Mouse (Mus musculus) cerebellum, postnatal 36 days (tissue): ENCODE results near the gene Ahdc1.

Experiments
- DNase-seq, 2 experiments: peaks; one replicate each; pipeline ENCODE4 v3.0.0; 2021 to 2022; ENCODE audit warnings: mixed read lengths in 2 of 2

Gene Ahdc1

GRCm38 (mm10) chr4:133056069-133056890, 45.2 kb downstream of the Ahdc1 start:
- DNase-seq, result peak; percentile 78 to 80

GRCm38 (mm10) chr4:133057389-133058122, 46.5 kb downstream of the Ahdc1 start:
- DNase-seq, result no peak

DNA sequence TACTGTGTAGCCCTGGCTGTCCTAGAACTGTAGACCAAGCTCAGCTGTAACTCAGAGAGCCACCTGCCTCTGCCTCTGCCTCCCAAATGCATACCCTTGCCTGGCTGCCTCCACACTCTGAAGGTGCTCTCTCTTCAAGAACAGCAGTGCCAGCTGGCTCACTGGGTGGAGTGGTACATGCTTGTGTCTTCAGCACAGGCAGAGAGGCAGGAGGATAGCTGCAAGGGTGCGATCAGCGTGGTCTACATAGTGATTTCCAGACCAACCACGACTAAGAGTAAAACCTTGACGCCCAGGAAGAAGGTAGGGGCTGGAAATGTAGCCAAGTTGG, 47.0 kb downstream of the Ahdc1 start:
- no peak for DNase-seq

GRCm38 (mm10) chr4:133058513-133059480, 47.7 kb downstream of the Ahdc1 start:
- DNase-seq, result no peak

DNA sequence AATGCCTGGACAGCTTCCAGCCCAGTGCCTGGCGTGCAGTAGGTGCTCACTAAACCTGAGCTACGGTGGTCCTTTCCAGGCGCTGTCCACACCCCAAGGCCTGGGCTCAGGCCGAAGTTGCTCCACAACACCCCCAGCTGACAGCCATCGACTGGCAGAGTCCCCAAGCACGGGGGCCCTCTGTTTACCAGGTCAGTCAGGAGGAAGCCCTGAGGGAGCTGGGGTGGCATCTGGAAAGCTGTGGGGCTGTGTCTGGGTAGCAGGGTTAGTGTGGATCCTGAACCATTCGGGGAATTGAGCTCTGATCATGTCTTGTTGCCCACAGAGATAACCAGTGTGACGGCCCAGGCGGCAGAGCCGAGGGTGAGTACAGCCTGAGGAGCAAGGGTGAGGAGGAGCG, 49.6 kb downstream of the Ahdc1 start:
- no peak for DNase-seq

- no peak for DNase-seq
Observed at GRCm38 (mm10) chr4:133061798-133062197, 50.7 kb downstream of the Ahdc1 start.

- no peak for DNase-seq
Observed at GRCm38 (mm10) chr4:133062286-133062685, 51.2 kb downstream of the Ahdc1 start.

DNA sequence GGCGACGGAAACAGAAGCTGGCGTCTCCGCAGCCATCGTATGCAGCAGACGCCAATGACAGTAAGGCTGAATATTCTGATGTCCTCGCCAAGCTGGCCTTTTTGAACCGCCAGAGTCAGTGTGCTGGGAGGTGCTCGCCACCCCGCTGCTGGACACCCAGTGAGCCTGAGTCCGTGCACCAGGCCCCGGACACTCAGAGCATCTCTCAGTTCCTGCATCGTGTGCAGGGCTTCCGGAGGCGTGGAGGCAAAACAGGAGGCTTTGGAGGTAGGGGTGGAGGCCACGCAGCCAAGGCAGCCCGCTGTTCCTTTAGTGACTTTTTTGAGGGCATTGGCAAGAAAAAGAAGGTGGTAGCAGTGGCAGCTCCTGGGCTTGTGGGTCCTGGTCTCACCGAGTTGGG, 52.1 kb downstream of the Ahdc1 start:
- no peak for DNase-seq

DNA sequence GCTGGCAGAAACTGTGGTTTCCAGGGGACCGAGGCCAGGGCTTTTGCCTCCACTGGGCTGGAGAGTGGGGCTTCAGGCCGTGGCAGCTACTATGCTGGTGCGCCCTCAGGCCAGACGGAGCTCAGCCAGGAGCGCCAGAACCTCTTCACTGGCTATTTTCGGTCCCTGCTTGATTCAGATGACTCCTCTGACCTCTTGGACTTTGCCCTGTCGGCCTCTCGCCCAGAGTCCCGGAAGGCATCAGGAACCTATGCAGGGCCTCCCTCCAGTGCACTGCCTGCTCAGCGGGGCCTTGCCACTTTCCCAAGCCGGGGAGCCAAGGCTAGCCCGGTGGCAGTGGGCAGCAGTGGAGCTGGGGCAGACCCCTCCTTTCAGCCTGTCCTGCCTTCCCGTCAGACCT, 52.7 kb downstream of the Ahdc1 start:
- no peak for DNase-seq

- DNase-seq, result no peak
Observed at GRCm38 (mm10) chr4:133064791-133065190, 53.7 kb downstream of the Ahdc1 start.

DNA sequence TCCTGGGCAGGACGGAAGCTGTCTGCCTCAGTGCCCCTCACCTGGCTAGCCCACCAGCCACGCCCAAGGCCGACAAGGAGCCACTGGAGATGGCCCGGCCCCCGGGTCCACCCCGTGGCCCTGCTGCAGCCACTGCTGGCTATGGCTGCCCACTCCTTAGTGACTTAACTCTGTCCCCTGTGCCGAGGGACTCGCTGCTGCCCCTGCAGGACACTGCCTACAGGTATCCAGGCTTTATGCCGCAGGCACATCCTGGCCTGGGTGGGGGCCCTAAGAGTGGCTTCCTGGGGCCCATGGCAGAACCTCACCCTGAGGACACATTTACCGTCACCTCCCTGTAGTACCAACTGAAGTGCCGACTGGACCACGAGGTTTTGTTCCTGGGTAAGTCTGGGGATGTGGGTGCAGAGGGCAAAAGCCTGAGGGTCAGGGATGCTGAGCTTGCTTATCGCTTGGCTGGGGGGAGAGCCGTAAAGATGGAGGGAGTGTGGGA, 54.9 kb downstream of the Ahdc1 start:
- no peak for DNase-seq

DNA sequence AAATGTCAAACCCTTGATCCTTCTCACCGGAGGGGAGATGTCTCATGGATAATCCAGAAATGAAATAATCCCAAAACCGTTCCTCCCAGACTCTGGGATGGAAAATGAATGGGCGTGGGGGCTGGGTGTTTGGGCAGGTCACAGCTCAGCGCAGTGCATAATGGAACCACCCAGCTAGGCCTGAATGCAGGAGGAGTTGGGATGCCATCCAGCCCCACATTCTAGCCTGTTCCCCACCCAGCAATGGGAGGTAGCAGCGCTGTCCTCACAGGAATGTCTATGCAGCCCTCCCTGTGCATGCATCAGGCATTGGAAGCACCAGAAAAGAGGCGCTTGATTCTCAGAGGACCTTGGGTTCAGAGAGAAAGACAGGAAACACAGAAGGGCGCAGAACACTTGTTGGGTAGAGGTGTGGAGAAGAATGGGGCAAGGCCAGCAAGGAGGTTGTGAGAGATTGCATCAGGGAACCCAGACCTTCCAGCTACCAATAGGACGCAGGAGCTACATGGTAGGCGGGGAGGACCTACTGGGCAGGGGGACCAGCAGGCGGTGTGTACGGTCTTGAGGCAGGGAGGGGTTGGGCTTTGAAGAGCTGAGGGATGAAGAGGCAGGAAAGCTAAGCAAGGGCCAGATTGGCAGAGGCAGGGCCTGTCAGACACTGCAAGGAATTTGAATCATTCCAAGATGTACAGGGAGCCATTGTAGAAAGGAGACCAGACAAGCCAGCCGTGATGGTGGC, 57.5 kb downstream of the Ahdc1 start:
- DNase-seq, result no peak

DNA sequence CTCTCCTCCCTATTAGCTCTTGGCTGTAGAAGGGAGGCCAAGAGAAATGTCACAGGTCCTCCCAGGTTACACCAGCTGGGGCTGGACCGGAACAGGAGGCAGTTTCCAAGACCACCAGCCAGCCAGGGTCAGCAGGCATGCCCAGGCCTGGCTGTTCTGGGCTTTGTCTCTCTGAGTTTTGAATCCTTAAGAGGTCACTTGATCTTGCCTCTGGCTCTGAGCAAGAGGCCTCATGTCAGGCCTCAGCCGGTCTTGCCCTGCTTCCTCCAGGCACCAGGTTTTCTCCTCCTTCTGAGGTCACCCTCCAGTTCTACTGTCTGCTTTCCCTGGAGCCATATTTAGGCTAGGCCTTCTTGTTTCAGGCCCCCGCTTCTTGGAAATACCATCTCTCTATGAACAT, 59.3 kb downstream of the Ahdc1 start:
- DNase-seq, result no peak

DNA sequence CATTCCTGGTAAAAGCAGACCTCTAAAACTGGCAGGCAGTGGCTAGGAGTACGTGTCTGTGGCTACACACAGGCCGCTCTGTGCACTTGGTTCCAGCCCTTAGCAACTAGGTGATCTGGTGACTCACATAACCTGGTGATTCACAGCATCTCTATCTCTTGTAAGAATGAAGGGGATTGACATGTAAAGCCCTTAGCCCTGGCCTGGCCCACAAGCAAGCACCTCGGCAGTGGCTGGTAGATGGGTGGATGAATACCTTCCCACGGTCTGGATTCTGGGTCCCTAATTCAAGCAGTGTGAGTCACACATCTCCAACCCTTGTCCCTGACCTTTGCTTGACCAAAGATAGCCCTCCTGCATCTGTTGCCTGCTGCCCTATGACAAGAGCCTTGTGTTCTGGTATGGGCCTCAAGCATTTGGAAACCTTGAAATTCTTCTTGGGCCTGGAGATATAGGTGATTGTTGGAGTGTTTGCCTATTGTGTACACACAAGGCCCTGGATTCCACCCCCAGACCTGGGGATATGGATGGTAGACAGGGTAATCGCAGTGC, 59.8 kb downstream of the Ahdc1 start:
- DNase-seq, result no peak

- no peak for DNase-seq
Observed at GRCm38 (mm10) chr4:133073192-133073591, 62.1 kb downstream of the Ahdc1 start.

- DNase-seq, result no peak
Observed at GRCm38 (mm10) chr4:133074070-133074819, 63.2 kb downstream of the Ahdc1 start.

- DNase-seq, result peak; percentile 55 to 60
Observed at GRCm38 (mm10) chr4:133074894-133075572, 64.0 kb downstream of the Ahdc1 start.

GRCm38 (mm10) chr4:133078947-133079346, 67.9 kb downstream of the Ahdc1 start:
- DNase-seq, result no peak

DNA sequence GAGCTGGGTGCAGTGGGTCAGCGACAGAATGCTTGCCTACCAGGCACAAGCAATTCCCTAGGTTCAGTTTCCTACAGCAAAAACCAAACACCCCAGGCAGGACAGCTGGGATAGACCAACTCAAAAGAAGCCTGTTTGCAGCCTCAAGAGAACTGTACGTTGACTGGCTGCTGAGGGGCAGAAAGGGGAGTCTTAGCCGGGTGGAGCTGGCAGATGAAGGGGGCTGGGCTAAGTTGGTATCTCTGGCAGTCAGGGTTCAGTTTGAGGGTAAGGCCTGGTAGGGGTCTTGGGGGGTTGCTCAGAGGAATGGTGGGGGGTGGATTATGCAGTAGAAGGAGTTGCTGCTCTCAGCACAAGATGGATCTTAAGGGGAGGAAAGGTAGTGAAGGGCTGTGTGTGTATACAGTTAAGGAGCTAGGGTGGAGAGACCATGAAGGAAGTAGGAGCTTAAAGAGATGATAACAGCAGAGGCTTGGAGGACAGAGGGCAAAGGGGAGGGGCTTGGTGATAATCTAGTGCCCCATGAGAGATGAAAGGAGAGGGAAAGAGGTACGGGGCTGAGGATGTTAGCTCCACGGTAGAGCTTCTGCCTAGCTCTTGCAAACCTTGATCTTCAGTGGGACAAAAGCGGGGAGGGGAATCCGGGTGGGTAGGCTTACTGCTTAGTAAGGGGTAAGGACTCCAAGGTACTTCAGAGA, 68.5 kb downstream of the Ahdc1 start:
- DNase-seq, result no peak

DNA sequence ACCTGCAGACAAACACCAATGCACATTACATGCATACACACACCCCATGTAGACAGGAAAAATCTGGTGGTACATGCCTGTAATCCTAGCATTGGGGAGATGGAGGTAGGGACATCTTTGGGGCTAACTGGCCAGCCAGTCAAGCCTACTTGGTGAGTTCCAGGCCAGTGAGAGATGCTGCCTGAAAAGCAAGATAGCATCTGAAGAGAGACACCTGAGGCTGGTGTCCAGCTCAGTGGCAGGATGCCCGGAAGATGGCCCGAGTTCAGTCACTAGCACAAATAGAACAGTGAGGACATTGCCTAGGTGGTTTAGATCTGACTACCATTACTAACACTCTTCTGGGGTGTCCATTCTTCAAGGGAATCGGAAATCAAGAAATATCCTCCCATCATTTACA, 69.8 kb downstream of the Ahdc1 start:
- DNase-seq, result peak; percentile 68 to 71
